Mouse (Mus musculus): ENCODE data around the gene Nkain2. TPM values are rescaled to one million over a fixed set of nuclear protein-coding genes. Genes with fewer than 3 reads are reported as not detected.

Gene Nkain2
- polyA plus RNA-seq, 1 experiment from 2014 or later = 6.0 TPM

GRCm38 (mm10) chr10:32301024-32301597 lies 589.2 kb downstream of the Nkain2 start:
- 88% methylated on average over 3 of the region's 3 CpGs for WGBS
- no peaks in the 10 kb centered on the region for H3K36me3 ChIP-seq (replicated peaks)
- no peak overlapping the region for H3K27ac ChIP-seq
- no peak overlapping the region for H3K9ac ChIP-seq
- no peaks in the 10 kb centered on the region for H3K9me3 ChIP-seq
- H3K4me3 ChIP-seq (replicated peaks) = no peak overlapping the region
- no peak for ATAC-seq (ENCODE audit: low FRiP score)
- H3K4me1 ChIP-seq = no peaks in the 10 kb centered on the region
- H3K4me2 ChIP-seq = no peak overlapping the region
- H3K27me3 ChIP-seq = no peaks in the 10 kb centered on the region

DNA sequence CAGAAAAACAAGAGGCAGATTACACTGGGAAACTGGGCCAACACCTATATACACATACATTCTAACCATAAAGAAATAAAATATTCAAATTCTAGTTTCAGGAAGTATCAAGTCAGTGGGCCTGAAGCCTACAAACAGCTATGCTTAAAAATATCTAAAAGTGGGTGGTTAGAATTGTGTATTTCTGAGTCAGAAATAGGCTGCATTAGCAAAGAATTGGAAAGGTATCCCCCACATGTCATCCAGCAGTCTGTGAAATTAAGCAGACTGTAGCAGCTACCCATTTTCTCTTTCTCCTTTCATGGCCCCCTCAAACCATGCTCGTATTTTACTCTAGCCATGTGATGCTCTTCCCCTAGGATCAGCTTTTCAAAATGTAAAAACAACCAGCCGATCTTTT lies 599.8 kb downstream of the Nkain2 start:
- Histone ChIP-seq H3K27ac (no peak overlapping the region), H3K9me3 (no peaks in the 10 kb centered on the region), H3K4me3 (replicated peaks) (no peak overlapping the region), H3K36me3 (replicated peaks) (no peaks in the 10 kb centered on the region), H3K4me1 (no peaks in the 10 kb centered on the region), H3K4me2 (no peak overlapping the region), H3K9ac (no peak overlapping the region), H3K27me3 (no peaks in the 10 kb centered on the region)
- ATAC-seq (ENCODE audit: low FRiP score) = no peak
- WGBS = 58% methylated on average over 2 of the region's 2 CpGs

DNA sequence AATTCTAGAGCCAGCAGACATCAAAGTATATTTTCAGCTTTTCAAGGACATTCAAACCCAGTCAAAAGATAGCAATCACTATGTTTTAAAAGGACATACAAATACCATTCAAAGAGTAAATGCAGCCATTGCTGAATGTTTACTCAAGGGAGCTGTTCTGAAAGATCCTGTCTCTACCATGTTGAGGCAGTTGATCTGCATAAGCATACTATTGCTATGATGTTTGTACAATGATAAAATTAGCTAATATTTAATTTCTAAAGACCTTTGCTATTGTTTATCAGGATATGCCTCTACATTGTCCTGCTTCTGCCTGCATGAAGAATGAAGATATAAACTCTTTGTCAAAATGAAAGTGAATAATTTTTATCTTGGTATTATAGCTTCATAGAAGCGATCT lies 606.6 kb downstream of the Nkain2 start:
- ATAC-seq (ENCODE audit: low FRiP score) = no peak
- no peaks in the 10 kb centered on the region for H3K4me1 ChIP-seq
- WGBS = 92% methylated on average over 1 of the region's 1 CpGs
- no peaks in the 10 kb centered on the region for H3K27me3 ChIP-seq
- no peaks in the 10 kb centered on the region for H3K36me3 ChIP-seq (replicated peaks)
- no peak overlapping the region for H3K4me3 ChIP-seq (replicated peaks)
- no peak overlapping the region for H3K9ac ChIP-seq
- no peak overlapping the region for H3K4me2 ChIP-seq
- H3K9me3 ChIP-seq = no peaks in the 10 kb centered on the region
- no peak overlapping the region for H3K27ac ChIP-seq

DNA sequence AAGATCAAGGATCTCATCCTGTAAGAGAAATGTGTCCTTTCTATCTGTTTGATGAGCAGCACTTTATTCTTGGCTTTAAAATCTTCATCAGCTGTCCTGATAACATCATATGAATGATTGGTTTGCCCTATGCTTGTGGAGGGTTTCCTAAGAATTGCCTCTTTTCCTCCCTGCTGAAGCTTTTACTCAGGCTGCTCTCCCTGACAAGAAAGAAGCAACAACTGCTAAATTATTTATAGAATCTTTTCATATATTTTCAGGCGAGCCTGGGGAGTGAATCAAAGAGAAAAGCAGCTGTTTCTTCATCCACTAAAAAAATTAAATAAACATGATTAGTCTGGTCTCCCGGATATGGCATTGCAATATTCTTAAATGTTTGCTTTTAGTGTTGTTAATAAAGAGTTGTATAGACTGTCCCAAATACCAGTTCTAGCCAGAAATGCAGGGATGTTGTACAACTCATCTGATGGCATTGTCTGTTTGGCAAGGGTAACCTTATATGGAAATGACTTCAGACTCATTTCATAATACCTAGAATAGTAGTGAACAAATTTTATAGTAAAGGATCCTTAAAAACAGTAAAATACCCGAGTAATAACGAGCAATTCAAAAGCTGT lies 646.9 kb downstream of the Nkain2 start:
- Histone ChIP-seq H3K4me3 (replicated peaks) (no peak overlapping the region), H3K9me3 (no peaks in the 10 kb centered on the region), H3K4me1 (no peaks in the 10 kb centered on the region), H3K36me3 (replicated peaks) (no peaks in the 10 kb centered on the region), H3K27me3 (no peaks in the 10 kb centered on the region), H3K9ac (no peak overlapping the region), H3K27ac (no peak overlapping the region), H3K4me2 (no peak overlapping the region)
- 80% methylated on average over 4 of the region's 4 CpGs for WGBS
- no peak for ATAC-seq (ENCODE audit: low FRiP score)

DNA sequence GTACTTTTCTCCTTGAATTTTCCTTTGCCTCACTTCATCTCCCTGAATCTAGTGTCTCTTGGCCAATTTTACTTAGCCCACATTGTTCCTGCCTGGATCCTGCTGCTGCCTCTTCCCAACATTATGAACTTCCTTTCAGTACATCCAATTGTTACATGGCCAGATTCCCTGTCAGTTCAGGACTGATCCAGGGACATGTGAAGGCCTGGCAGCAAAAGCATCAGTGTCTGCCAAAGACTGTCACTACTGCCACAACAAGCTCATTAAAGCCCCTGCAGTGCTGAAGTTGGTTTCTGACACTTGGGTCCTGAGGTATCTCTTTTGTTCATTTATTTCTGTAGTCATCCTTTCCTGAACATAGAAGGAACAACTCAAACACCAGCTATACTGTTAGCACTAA lies 649.1 kb downstream of the Nkain2 start:
- ATAC-seq (ENCODE audit: low FRiP score) = no peak
- Histone ChIP-seq H3K9me3 (no peaks in the 10 kb centered on the region), H3K9ac (no peak overlapping the region), H3K27ac (no peak overlapping the region), H3K4me3 (replicated peaks) (no peak overlapping the region), H3K4me2 (no peak overlapping the region), H3K4me1 (no peaks in the 10 kb centered on the region), H3K27me3 (no peaks in the 10 kb centered on the region), H3K36me3 (replicated peaks) (no peaks in the 10 kb centered on the region)

- Histone ChIP-seq H3K4me2 (no peak overlapping the region), H3K4me1 (no peaks in the 10 kb centered on the region), H3K27ac (no peak overlapping the region), H3K27me3 (no peaks in the 10 kb centered on the region), H3K9me3 (no peaks in the 10 kb centered on the region), H3K36me3 (replicated peaks) (no peaks in the 10 kb centered on the region), H3K4me3 (replicated peaks) (no peak overlapping the region), H3K9ac (no peak overlapping the region)
- no peak for ATAC-seq (ENCODE audit: low FRiP score)
- 92% methylated on average over 3 of the region's 3 CpGs for WGBS
Observed at GRCm38 (mm10) chr10:32182951-32183350, 707.3 kb downstream of the Nkain2 start.

- Histone ChIP-seq H3K27ac (no peak overlapping the region), H3K9ac (no peak overlapping the region), H3K9me3 (no peaks in the 10 kb centered on the region), H3K36me3 (replicated peaks) (no peaks in the 10 kb centered on the region), H3K4me1 (no peaks in the 10 kb centered on the region), H3K4me2 (no peak overlapping the region), H3K4me3 (replicated peaks) (no peak overlapping the region), H3K27me3 (no peaks in the 10 kb centered on the region)
- WGBS = 46% methylated on average over 1 of the region's 1 CpGs
- ATAC-seq (ENCODE audit: low FRiP score) = no peak
Observed at GRCm38 (mm10) chr10:32091354-32091753, 798.9 kb downstream of the Nkain2 start.

- ATAC-seq (ENCODE audit: low FRiP score) = no peak
- H3K27ac ChIP-seq = no peak overlapping the region
- H3K4me2 ChIP-seq = no peak overlapping the region
- H3K4me1 ChIP-seq = no peaks in the 10 kb centered on the region
- no peaks in the 10 kb centered on the region for H3K9me3 ChIP-seq
- H3K36me3 ChIP-seq (replicated peaks) = no peaks in the 10 kb centered on the region
- 87% methylated on average over 6 of the region's 6 CpGs for WGBS
- H3K9ac ChIP-seq = no peak overlapping the region
- no peak overlapping the region for H3K4me3 ChIP-seq (replicated peaks)
- H3K27me3 ChIP-seq = 0 out of 2 replicates have a peak, but pooled peaks cover 3% of the 10 kb centered on the region
Observed at GRCm38 (mm10) chr10:32060396-32060795, 829.9 kb downstream of the Nkain2 start.

DNA sequence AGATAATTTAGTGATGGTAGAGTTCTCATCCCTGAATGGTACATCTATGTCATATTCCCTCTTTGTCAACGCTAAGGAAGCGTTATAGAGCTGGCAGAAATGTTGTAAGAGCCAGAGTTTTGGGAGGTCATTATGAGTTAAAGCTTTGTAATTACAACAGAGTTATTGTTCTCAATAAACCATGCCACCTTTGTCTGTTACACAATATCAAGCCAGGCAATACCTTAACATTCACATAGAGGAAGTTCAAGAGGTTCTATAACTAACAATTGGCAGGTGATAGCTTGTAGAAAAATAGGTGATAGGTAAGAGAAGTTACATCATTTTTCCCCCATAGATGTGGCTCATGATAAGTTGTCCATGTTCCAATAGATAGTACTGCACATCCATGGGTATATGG lies 832.0 kb downstream of the Nkain2 start:
- WGBS = 87% methylated on average over 2 of the region's 2 CpGs
- Histone ChIP-seq H3K27me3 (0 out of 2 replicates have a peak, but pooled peaks cover 3% of the 10 kb centered on the region), H3K36me3 (replicated peaks) (no peaks in the 10 kb centered on the region), H3K9ac (no peak overlapping the region), H3K4me2 (no peak overlapping the region), H3K27ac (no peak overlapping the region), H3K9me3 (no peaks in the 10 kb centered on the region), H3K4me3 (replicated peaks) (no peak overlapping the region), H3K4me1 (no peaks in the 10 kb centered on the region)
- ATAC-seq (ENCODE audit: low FRiP score) = no peak

DNA sequence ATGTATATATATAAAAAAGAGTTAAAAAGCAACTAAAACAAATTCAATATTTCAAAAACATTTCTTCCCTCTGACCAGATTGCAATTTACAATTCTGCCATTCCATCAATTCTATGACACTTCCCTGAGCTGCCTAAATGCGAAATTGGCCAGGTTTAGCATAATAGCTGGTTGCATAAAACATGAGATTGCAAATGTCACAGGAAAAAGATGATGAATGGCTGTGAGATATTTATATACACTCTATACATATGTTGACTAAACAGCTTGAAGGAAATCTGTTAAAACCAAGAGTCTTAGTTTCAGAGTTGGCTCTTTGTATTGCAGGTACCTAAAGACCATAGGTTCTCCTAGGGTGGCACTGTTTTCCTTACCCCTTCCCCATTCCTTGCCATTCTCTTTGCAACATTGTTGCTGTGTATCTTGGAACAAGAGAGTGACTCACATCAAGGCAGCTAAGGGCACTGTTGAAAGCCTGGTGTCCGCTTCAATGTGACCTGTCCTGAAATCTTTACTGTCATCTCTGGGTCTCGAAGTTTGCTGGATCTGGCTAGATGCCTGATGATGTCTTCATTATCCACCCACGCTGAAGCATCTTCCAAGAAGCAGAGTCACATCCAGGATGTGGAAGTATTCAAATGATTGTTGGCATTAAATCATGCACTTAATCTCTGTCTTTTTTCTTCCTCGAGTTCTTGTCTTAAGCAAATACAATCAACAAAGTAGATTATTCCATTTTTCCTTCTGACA lies 837.5 kb downstream of the Nkain2 start:
- Histone ChIP-seq H3K27me3 (no peaks in the 10 kb centered on the region), H3K9me3 (no peaks in the 10 kb centered on the region), H3K4me2 (no peak overlapping the region), H3K9ac (no peak overlapping the region), H3K36me3 (replicated peaks) (no peaks in the 10 kb centered on the region), H3K4me3 (replicated peaks) (no peak overlapping the region), H3K27ac (no peak overlapping the region), H3K4me1 (no peaks in the 10 kb centered on the region)
- no peak for ATAC-seq (ENCODE audit: low FRiP score)
- 79% methylated on average over 5 of the region's 5 CpGs for WGBS

DNA sequence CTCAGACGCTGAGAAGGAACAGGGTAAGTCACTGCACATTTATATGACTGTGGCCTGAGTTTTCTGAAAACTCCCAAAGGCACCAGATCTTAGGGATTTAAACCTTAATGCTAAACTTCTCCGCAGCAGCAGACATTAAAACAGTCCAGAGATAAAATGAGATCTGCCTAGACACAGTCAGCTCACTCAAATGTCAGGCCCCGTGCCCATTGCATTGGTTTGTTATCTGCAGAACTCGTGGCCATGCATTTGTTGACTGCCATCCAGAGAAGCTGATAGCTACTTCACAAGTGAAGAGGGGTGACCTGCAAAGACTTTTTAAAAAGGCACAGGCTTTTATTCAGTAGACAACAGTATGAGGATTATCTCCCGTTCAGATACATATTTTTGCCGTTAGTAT lies 838.2 kb downstream of the Nkain2 start:
- Histone ChIP-seq H3K27ac (no peak overlapping the region), H3K27me3 (no peaks in the 10 kb centered on the region), H3K9me3 (no peaks in the 10 kb centered on the region), H3K36me3 (replicated peaks) (no peaks in the 10 kb centered on the region), H3K4me3 (replicated peaks) (no peak overlapping the region), H3K4me1 (no peaks in the 10 kb centered on the region), H3K4me2 (no peak overlapping the region), H3K9ac (no peak overlapping the region)
- ATAC-seq (ENCODE audit: low FRiP score) = no peak
- 86% methylated on average over 6 of the region's 6 CpGs for WGBS

- Histone ChIP-seq H3K27ac (no peak overlapping the region), H3K27me3 (no peaks in the 10 kb centered on the region), H3K9me3 (no peaks in the 10 kb centered on the region), H3K4me3 (replicated peaks) (no peak overlapping the region), H3K36me3 (replicated peaks) (no peaks in the 10 kb centered on the region), H3K4me1 (no peaks in the 10 kb centered on the region), H3K4me2 (no peak overlapping the region), H3K9ac (no peak overlapping the region)
- WGBS = 66% methylated on average over 1 of the region's 1 CpGs
- ATAC-seq (ENCODE audit: low FRiP score) = no peak
Observed at GRCm38 (mm10) chr10:32029996-32030395, 860.3 kb downstream of the Nkain2 start.

GRCm38 (mm10) chr10:32018385-32018784 lies 871.9 kb downstream of the Nkain2 start:
- H3K4me2 ChIP-seq = no peak overlapping the region
- H3K9me3 ChIP-seq = no peaks in the 10 kb centered on the region
- ATAC-seq (ENCODE audit: low FRiP score) = no peak
- WGBS = 91% methylated on average over 1 of the region's 1 CpGs
- H3K27me3 ChIP-seq = no peaks in the 10 kb centered on the region
- H3K27ac ChIP-seq = no peak overlapping the region
- H3K4me1 ChIP-seq = no peaks in the 10 kb centered on the region
- H3K4me3 ChIP-seq (replicated peaks) = no peak overlapping the region
- no peaks in the 10 kb centered on the region for H3K36me3 ChIP-seq (replicated peaks)
- no peak overlapping the region for H3K9ac ChIP-seq

All from forebrain, embryonic 12.5 days (tissue).